Mouse (Mus musculus) kidney, embryonic 14.5 days (tissue): Measurements from ENCODE around the gene Socs1. TPM values are rescaled to one million over a fixed set of nuclear protein-coding genes. Genes with fewer than 3 reads are reported as not detected.

Experiments used
- ATAC-seq: fragments of 200-750 bp; cut with Nextera tagmentation; 2 replicates; pipeline ENCODE4 v1.8.0; 2017; ENCODE audit warnings: moderate number of reproducible peaks, mild to moderate bottlenecking, moderate TSS enrichment, moderate library complexity; ENCODE audit not compliant: low FRiP score, low TSS enrichment
- H3K27ac ChIP-seq: fragments of 300-500 bp; sonication (generic); 2 replicates; pipeline ENCODE4 v1.5.1; 2014; ENCODE audit warnings: low read depth, mild to moderate bottlenecking, low read length, moderate library complexity, mixed read lengths
- H3K27me3 ChIP-seq: fragments of 300-500 bp; sonication (generic); 2 replicates; pipeline ENCODE4 v1.6.1; 2014; ENCODE audit warnings: mild to moderate bottlenecking, low read length; ENCODE audit not compliant: control insufficient read depth, insufficient read depth
- H3K36me3 ChIP-seq: fragments of 300-500 bp; sonication (generic); 2 replicates; pipeline ENCODE4 v1.6.1; 2014; ENCODE audit warnings: low read length, mixed read lengths; ENCODE audit not compliant: control insufficient read depth, insufficient read depth
- H3K4me1 ChIP-seq: fragments of 300-500 bp; sonication (generic); 2 replicates; pipeline ENCODE4 v1.6.1; 2014; ENCODE audit warnings: low read length, mixed read lengths; ENCODE audit not compliant: control insufficient read depth, insufficient read depth
- H3K4me2 ChIP-seq: fragments of 300-500 bp; sonication (generic); replicated peaks from 2 replicates; pipeline ENCODE4 v1.6.1; 2014; ENCODE audit warnings: low read depth, mild to moderate bottlenecking, low read length
- H3K4me3 ChIP-seq: fragments of 300-500 bp; sonication (generic); 2 replicates; pipeline ENCODE4 v1.5.1; 2014; ENCODE audit warnings: mild to moderate bottlenecking, low read length
- H3K9ac ChIP-seq: fragments of 300-500 bp; sonication (generic); 2 replicates; pipeline ENCODE4 v1.6.1; 2014; ENCODE audit warnings: low read depth, mild to moderate bottlenecking, low read length, moderate library complexity
- H3K9me3 ChIP-seq: fragments of 300-500 bp; sonication (generic); 2 replicates; pipeline ENCODE4 v1.6.1; 2016; ENCODE audit warnings: low read length; ENCODE audit not compliant: control insufficient read depth
- WGBS: fragments of 180-500 bp; shearing (Covaris S2); extraction: QIAGEN DNeasy Blood & Tissue Kit; methylation state at CpG from one replicate; pipeline ENCODE4 v1.1.7; 2014; 5-methylcytosine and 5-hydroxymethylcytosine counted together
- polyA plus RNA-seq: library from polyadenylated mRNA; unstranded; fragments of >200 nt; fragmentation: Nextera tagmentation; extraction: Ambion mirVana; gene quantifications from 2 replicates; pipeline ENCODE4 v1.2.1, GENCODE M21; 2014

The Socs1 gene
- polyA plus RNA-seq, 1 experiment from 2014 or later, result 6.3 TPM

DNA sequence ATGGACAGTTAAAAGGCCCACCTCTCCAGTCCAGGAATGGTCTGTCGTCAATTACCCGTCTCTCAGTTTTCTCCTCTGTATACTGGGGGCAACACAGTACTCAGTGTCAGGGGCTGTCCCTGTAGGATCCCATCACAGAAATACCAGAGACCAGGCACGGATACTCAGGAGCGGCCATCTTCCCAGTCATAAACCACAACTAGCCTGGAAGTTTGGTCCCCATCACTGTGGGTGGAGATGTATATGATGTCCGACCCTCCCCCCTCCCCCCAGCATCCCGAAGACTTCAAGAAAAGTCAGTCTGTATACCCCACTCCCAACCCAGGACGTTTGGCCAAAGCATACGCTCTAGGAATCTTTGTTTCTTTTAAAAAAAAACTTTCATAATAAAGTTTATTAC lies 1.9 kb downstream of the Socs1 start:
- H3K9me3 ChIP-seq, result no peaks in the 10 kb centered on the region
- H3K4me3 ChIP-seq, result peak overlapping the region; percentile 56; the same call in 1 of the 2 replicates
- WGBS, result 57% methylated on average over 8 of the region's 8 CpGs
- H3K27me3 ChIP-seq, result no peaks in the 10 kb centered on the region
- peak overlapping the region; percentile 81; the same call in 1 of the 2 replicates for H3K9ac ChIP-seq
- H3K4me2 ChIP-seq, result peak overlapping the region; percentile 97
- peaks cover 4% of the 10 kb centered on the region; the same call in 1 of the 2 replicates for H3K36me3 ChIP-seq
- no peak overlapping the region for H3K27ac ChIP-seq
- peaks cover 28% of the 10 kb centered on the region for H3K4me1 ChIP-seq
- ATAC-seq, result no peak

DNA sequence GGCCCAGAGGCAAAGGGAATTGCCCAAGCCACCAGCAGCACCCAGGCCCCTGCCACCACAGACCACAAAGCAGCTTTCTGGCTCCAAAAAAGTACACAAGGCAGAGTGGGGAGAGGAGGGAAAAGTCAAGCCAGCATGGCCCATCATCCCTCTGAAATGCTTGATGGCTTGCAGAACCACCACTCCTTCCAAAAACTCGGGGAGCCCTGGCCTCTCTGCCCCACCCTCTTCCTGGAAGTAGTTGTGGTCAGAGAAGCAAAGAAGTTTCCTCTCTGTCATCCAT lies 2.2 kb downstream of the Socs1 start:
- Histone ChIP-seq H3K4me3 (peak overlapping the region; percentile 56; the same call in 1 of the 2 replicates), H3K36me3 (peaks cover 4% of the 10 kb centered on the region; the same call in 1 of the 2 replicates), H3K9me3 (no peaks in the 10 kb centered on the region), H3K27ac (no peak overlapping the region), H3K4me2 (peak overlapping the region; percentile 97), H3K4me1 (peaks cover 28% of the 10 kb centered on the region), H3K9ac (peak overlapping the region; percentile 37; the same call in 1 of the 2 replicates), H3K27me3 (no peaks in the 10 kb centered on the region)
- WGBS, result 35% methylated on average over 1 of the region's 1 CpGs
- ATAC-seq, result no peak

GRCm38 (mm10) chr16:10782377-10783151 lies 2.8 kb downstream of the Socs1 start:
- Histone ChIP-seq H3K4me2 (peak overlapping the region; percentile 97), H3K4me1 (peaks cover 28% of the 10 kb centered on the region), H3K36me3 (peaks cover 4% of the 10 kb centered on the region; the same call in 1 of the 2 replicates), H3K9me3 (no peaks in the 10 kb centered on the region), H3K27me3 (no peaks in the 10 kb centered on the region), H3K27ac (no peak overlapping the region), H3K9ac (0 out of 2 replicates have a peak overlapping the region, but pooled peaks have one; percentile 29), H3K4me3 (peak overlapping the region; percentile 56; the same call in 1 of the 2 replicates)
- 53% methylated on average over 6 of the region's 6 CpGs for WGBS
- ATAC-seq, result no peak

- Histone ChIP-seq H3K27ac (no peak overlapping the region), H3K36me3 (peaks cover 4% of the 10 kb centered on the region; the same call in 1 of the 2 replicates), H3K9ac (no peak overlapping the region), H3K9me3 (no peaks in the 10 kb centered on the region), H3K4me2 (no peak overlapping the region), H3K4me1 (peaks cover 27% of the 10 kb centered on the region), H3K4me3 (no peak overlapping the region), H3K27me3 (no peaks in the 10 kb centered on the region)
- 35% methylated on average over 9 of the region's 9 CpGs for WGBS
- no peak for ATAC-seq
Observed at GRCm38 (mm10) chr16:10781862-10782371, 3.4 kb downstream of the Socs1 start.

- Histone ChIP-seq H3K27me3 (no peaks in the 10 kb centered on the region), H3K36me3 (peaks cover 4% of the 10 kb centered on the region; the same call in 1 of the 2 replicates), H3K9ac (no peak overlapping the region), H3K9me3 (no peaks in the 10 kb centered on the region), H3K4me1 (peaks cover 28% of the 10 kb centered on the region), H3K4me2 (no peak overlapping the region), H3K27ac (no peak overlapping the region), H3K4me3 (no peak overlapping the region)
- WGBS, result 80% methylated on average over 5 of the region's 5 CpGs
- ATAC-seq, result no peak
Observed at GRCm38 (mm10) chr16:10780631-10781120, 4.7 kb downstream of the Socs1 start.

- Histone ChIP-seq H3K9me3 (no peaks in the 10 kb centered on the region), H3K27ac (no peak overlapping the region), H3K36me3 (peaks cover 4% of the 10 kb centered on the region; the same call in 1 of the 2 replicates), H3K4me3 (no peak overlapping the region), H3K9ac (no peak overlapping the region), H3K4me1 (peaks cover 15% of the 10 kb centered on the region), H3K4me2 (no peak overlapping the region), H3K27me3 (no peaks in the 10 kb centered on the region)
- ATAC-seq, result no peak
- 58% methylated on average over 5 of the region's 5 CpGs for WGBS
Observed at GRCm38 (mm10) chr16:10777579-10778160, 7.7 kb downstream of the Socs1 start.

DNA sequence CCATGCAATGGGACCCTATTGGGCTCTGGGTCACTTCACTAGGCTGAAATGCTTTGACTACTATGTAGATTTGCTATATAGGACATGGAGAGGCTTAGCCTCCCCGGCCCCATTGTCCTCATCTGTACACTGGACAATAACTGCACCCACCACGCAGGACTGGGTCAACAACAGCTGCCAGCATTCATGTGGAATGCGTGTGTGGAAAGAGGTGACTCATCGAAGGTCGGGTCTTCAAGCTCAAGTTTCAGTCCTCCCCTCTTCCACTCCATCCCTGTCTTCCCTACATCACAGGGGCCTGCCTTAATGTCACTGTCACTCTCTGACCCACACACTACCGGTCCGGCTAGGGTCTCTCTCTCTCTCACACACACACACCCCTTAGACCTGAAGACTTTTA lies 9.0 kb downstream of the Socs1 start:
- ATAC-seq, result no peak
- 23% methylated on average over 7 of the region's 7 CpGs for WGBS

GRCm38 (mm10) chr16:10774726-10775125 lies 10.6 kb downstream of the Socs1 start:
- Histone ChIP-seq H3K4me1 (peaks cover 14% of the 10 kb centered on the region; the same call in 1 of the 2 replicates), H3K27me3 (no peaks in the 10 kb centered on the region), H3K9me3 (no peaks in the 10 kb centered on the region), H3K4me2 (no peak overlapping the region), H3K36me3 (no peaks in the 10 kb centered on the region), H3K9ac (no peak overlapping the region), H3K4me3 (no peak overlapping the region), H3K27ac (no peak overlapping the region)
- WGBS, result 73% methylated on average over 4 of the region's 4 CpGs
- no peak for ATAC-seq

More for the DNA sequence above, 9.0 kb downstream of the Socs1 start:
- Histone ChIP-seq H3K9me3 (no peaks in the 10 kb centered on the region), H3K27ac (no peak overlapping the region), H3K4me2 (no peak overlapping the region), H3K36me3 (no peaks in the 10 kb centered on the region), H3K27me3 (no peaks in the 10 kb centered on the region), H3K9ac (no peak overlapping the region), H3K4me1 (peaks cover 7% of the 10 kb centered on the region; the same call in 1 of the 2 replicates), H3K4me3 (no peak overlapping the region)

DNA sequence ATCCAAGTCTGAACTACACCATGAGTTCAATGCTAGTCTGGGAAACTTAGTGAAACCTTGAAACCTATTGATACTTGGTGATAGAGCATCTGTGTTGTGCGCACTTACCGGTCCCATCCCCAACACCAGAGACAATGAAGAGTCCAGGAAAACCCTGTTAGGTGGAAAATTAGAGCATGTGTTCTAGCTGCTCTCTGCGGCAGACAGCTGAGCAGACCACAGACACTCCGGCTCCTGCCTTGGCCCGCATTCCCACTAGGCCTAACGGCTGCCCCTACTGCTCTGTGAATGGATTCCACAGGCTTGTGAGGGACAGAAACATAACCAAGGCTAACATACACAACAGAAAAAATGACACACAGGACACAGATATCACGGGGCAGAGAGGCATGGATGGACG lies 11.8 kb downstream of the Socs1 start:
- Histone ChIP-seq H3K27ac (no peak overlapping the region), H3K4me2 (no peak overlapping the region), H3K27me3 (no peaks in the 10 kb centered on the region), H3K4me1 (peaks cover 14% of the 10 kb centered on the region; the same call in 1 of the 2 replicates), H3K9me3 (no peaks in the 10 kb centered on the region), H3K4me3 (no peak overlapping the region), H3K36me3 (no peaks in the 10 kb centered on the region), H3K9ac (no peak overlapping the region)
- WGBS, result 87% methylated on average over 8 of the region's 8 CpGs
- no peak for ATAC-seq
